Mouse (Mus musculus) forebrain, postnatal 0 days (tissue): ENCODE measurements around the gene Mks1. TPM values are rescaled to one million over a fixed set of nuclear protein-coding genes. Genes with fewer than 3 reads are reported as not detected.

Experiments used
- ATAC-seq: fragments of 200-750 bp; cut with Nextera tagmentation; 2 replicates; pipeline ENCODE4 v1.8.0; 2017; ENCODE audit warnings: mild to moderate bottlenecking, moderate library complexity
- DNase-seq: peaks from one replicate; pipeline ENCODE4 v3.0.0-alpha.2; 2015
- H3K27ac ChIP-seq: fragments of 300-500 bp; sonication (generic); 2 replicates; pipeline ENCODE4 v1.5.1; 2014; ENCODE audit warnings: low read depth, mild to moderate bottlenecking, antibody characterized with exemption, low read length, moderate library complexity, mixed read lengths
- H3K27me3 ChIP-seq: fragments of 300-500 bp; sonication (generic); 2 replicates; pipeline ENCODE4 v1.6.1; 2014; ENCODE audit warnings: mild to moderate bottlenecking, low read length, mixed read lengths; ENCODE audit not compliant: insufficient read depth
- H3K36me3 ChIP-seq: fragments of 300-500 bp; sonication (generic); 2 replicates; pipeline ENCODE4 v1.6.1; 2014; ENCODE audit warnings: mild to moderate bottlenecking, moderate library complexity; ENCODE audit not compliant: insufficient read depth
- H3K4me1 ChIP-seq: fragments of 300-500 bp; sonication (generic); 2 replicates; pipeline ENCODE4 v1.6.1; 2014; ENCODE audit warnings: antibody characterized with exemption; ENCODE audit not compliant: insufficient read depth
- H3K4me2 ChIP-seq: fragments of 300-500 bp; sonication (generic); 2 replicates; pipeline ENCODE4 v1.6.1; 2014; ENCODE audit warnings: low read depth, mild to moderate bottlenecking, moderate library complexity
- H3K4me3 ChIP-seq: fragments of 300-500 bp; sonication (generic); 2 replicates; pipeline ENCODE4 v1.5.1; 2014; ENCODE audit warnings: low read depth, low read length, mixed read lengths
- H3K9ac ChIP-seq: fragments of 300-500 bp; sonication (generic); 2 replicates; pipeline ENCODE4 v1.6.1; 2014; ENCODE audit warnings: mild to moderate bottlenecking
- H3K9me3 ChIP-seq: fragments of 300-500 bp; sonication (generic); 2 replicates; pipeline ENCODE4 v1.6.1; 2016; ENCODE audit warnings: low read length
- CTCF ChIP-seq: sonication (generic); IDR thresholded peaks from 2 replicates; pipeline ENCODE4 v1.5.1; 2016; ENCODE audit warnings: antibody characterized with exemption, control low read depth, low read depth
- WGBS: fragments of 180-500 bp; shearing (Covaris S2); extraction: QIAGEN DNeasy Blood & Tissue Kit; methylation state at CpG from one replicate; pipeline ENCODE4 v1.1.7; 2014; 5-methylcytosine and 5-hydroxymethylcytosine counted together
- polyA plus RNA-seq: library from polyadenylated mRNA; unstranded; fragments of >200 nt; fragmentation: Nextera tagmentation; extraction: Ambion mirVana; gene quantifications from 2 replicates; pipeline ENCODE4 v1.2.1, GENCODE M21; 2015
- total RNA-seq: library from RNA; depleted of rRNA; stranded (reverse); fragments of >200 nt; gene quantifications from 2 replicates; pipeline ENCODE4 v1.2.3, GENCODE M21; 2014

Mks1 gene
- total and polyA plus RNA-seq, 2 experiments from 2014 or later = 8.8 to 11.1 TPM

- Histone ChIP-seq H3K27me3 (no peaks in the 10 kb centered on the region), H3K4me3 (peak overlapping the region; percentile 34), H3K27ac (no peak overlapping the region), H3K4me2 (peak overlapping the region; percentile 52), H3K9me3 (no peaks in the 10 kb centered on the region), H3K9ac (peak overlapping the region; percentile 55), H3K4me1 (no peaks in the 10 kb centered on the region), H3K36me3 (no peaks in the 10 kb centered on the region)
- peak; percentile 78 for DNase-seq
- 2% methylated on average over 31 of the region's 31 CpGs for WGBS
- ATAC-seq = peak; percentile 89
- peak; percentile 89 for TF ChIP-seq CTCF
These were observed 36.1 kb upstream of the Mks1 start for GRCm38 (mm10) chr11:87816707-87817442.

GRCm38 (mm10) chr11:87817443-87817773 lies 35.6 kb upstream of the Mks1 start:
- Histone ChIP-seq H3K9ac (peak overlapping the region; percentile 55), H3K27ac (no peak overlapping the region), H3K4me1 (no peaks in the 10 kb centered on the region), H3K9me3 (no peaks in the 10 kb centered on the region), H3K27me3 (no peaks in the 10 kb centered on the region), H3K4me3 (peak overlapping the region; percentile 34), H3K36me3 (no peaks in the 10 kb centered on the region), H3K4me2 (peak overlapping the region; percentile 52)
- 38% methylated on average over 4 of the region's 4 CpGs for WGBS
- TF ChIP-seq CTCF = no peak
- DNase-seq (no peak), ATAC-seq (no peak)

- H3K36me3 ChIP-seq = no peaks in the 10 kb centered on the region
- no peak for DNase-seq
- H3K4me2 ChIP-seq = no peak overlapping the region
- no peak overlapping the region for H3K9ac ChIP-seq
- H3K4me3 ChIP-seq = no peak overlapping the region
- no peaks in the 10 kb centered on the region for H3K4me1 ChIP-seq
- no peak for ATAC-seq
- no peaks in the 10 kb centered on the region for H3K9me3 ChIP-seq
- no peak overlapping the region for H3K27ac ChIP-seq
- H3K27me3 ChIP-seq = no peaks in the 10 kb centered on the region
- TF ChIP-seq CTCF = no peak
- WGBS = 33% methylated on average over 5 of the region's 5 CpGs
These were observed 31.5 kb upstream of the Mks1 start for GRCm38 (mm10) chr11:87821502-87821901.

- no peak for TF ChIP-seq CTCF
- Histone ChIP-seq H3K4me2 (no peak within 1 kb of the TSS), H3K4me3 (no peak within 1 kb of the TSS), H3K36me3 (no peaks in the 10 kb centered on the region), H3K4me1 (no peaks in the 10 kb centered on the region), H3K27ac (no peak within 1 kb of the TSS), H3K27me3 (no peaks in the 10 kb centered on the region), H3K9me3 (no peaks in the 10 kb centered on the region), H3K9ac (no peak within 1 kb of the TSS)
- peak; percentile 5 for DNase-seq
- WGBS = 21% methylated on average over 10 of the region's 10 CpGs
- ATAC-seq = peak; percentile 55
These were observed 24.6 kb upstream of the Mks1 start, which contains the start of gene Lpo for GRCm38 (mm10) chr11:87828239-87828900. Gene Lpo (minus strand): TSS chr11:87828289.

GRCm38 (mm10) chr11:87840676-87841075 lies 12.3 kb upstream of the Mks1 start:
- Histone ChIP-seq H3K4me2 (no peak overlapping the region), H3K9me3 (no peaks in the 10 kb centered on the region), H3K9ac (no peak overlapping the region), H3K27me3 (no peaks in the 10 kb centered on the region), H3K27ac (no peak overlapping the region), H3K36me3 (no peaks in the 10 kb centered on the region), H3K4me1 (no peaks in the 10 kb centered on the region), H3K4me3 (no peak overlapping the region)
- 78% methylated on average over 8 of the region's 8 CpGs for WGBS
- no peak for TF ChIP-seq CTCF
- ATAC-seq = no peak
- DNase-seq = no peak

- Histone ChIP-seq H3K9ac (no peak overlapping the region), H3K27me3 (no peaks in the 10 kb centered on the region), H3K4me2 (no peak overlapping the region), H3K4me1 (no peaks in the 10 kb centered on the region), H3K4me3 (no peak overlapping the region), H3K36me3 (no peaks in the 10 kb centered on the region), H3K9me3 (no peaks in the 10 kb centered on the region), H3K27ac (no peak overlapping the region)
- no peak for DNase-seq
- 88% methylated on average over 3 of the region's 3 CpGs for WGBS
- no peak for TF ChIP-seq CTCF
- no peak for ATAC-seq
These were observed 11.6 kb upstream of the Mks1 start for GRCm38 (mm10) chr11:87841436-87841835.

GRCm38 (mm10) chr11:87846968-87847600 lies 5.9 kb upstream of the Mks1 start:
- H3K9me3 ChIP-seq = no peaks in the 10 kb centered on the region
- no peaks in the 10 kb centered on the region for H3K27me3 ChIP-seq
- no peak for TF ChIP-seq CTCF
- no peak overlapping the region for H3K9ac ChIP-seq
- no peak overlapping the region for H3K27ac ChIP-seq
- H3K4me2 ChIP-seq = no peak overlapping the region
- H3K4me3 ChIP-seq = no peak overlapping the region
- no peaks in the 10 kb centered on the region for H3K4me1 ChIP-seq
- ATAC-seq = no peak
- no peak for DNase-seq
- no peaks in the 10 kb centered on the region for H3K36me3 ChIP-seq
- WGBS = 86% methylated on average over 12 of the region's 12 CpGs
